ENCODE assay signal across 9 mouse cellular contexts in genomic region chr2:38424976-38425375, GRCm38 (mm10).
DNase-seq lines count a peak whose midpoint lies in the region; ATAC-seq and TF ChIP-seq lines count a peak whose summit lies in the region.
"Had no signal": no experiment of that assay in that cellular context is flagged by ENCODE, and none has a peak within 500 bp of the region (broad histone marks: within the 10 kb centered on the region; RNA-seq: fewer than 3 reads in every experiment).

No protein-coding gene starts in this region.

- no peak overlapping the region for H3K9ac ChIP-seq in stomach, embryonic 15.5 days
- H3K9ac ChIP-seq in stomach, postnatal 0 days (ENCODE audit: low read length): no peak overlapping the region
- H3K9ac ChIP-seq in forebrain, postnatal 0 days: peak overlapping the region; percentile 43; the same call in 1 of the 2 replicates
- no peak overlapping the region for H3K9ac ChIP-seq in limb, embryonic 15.5 days
- H3K9ac ChIP-seq: lung, embryonic 15.5 days had no signal

- DNase-seq in stomach, postnatal 0 days (ENCODE audit: low spot score): no peak
- peak; percentile 11 for DNase-seq in forebrain, postnatal 0 days
- DNase-seq in thymus, postnatal 10 days (ENCODE audit: low spot score in 2 of 2): no peak
- no peak for DNase-seq in layer of hippocampus, postnatal 36 days
- no peak for DNase-seq in right cerebral cortex, postnatal 36 days (ENCODE audit: low spot score in 2 of 2)

- no peak overlapping the region for H3K27ac ChIP-seq in stomach, embryonic 15.5 days
- no peak overlapping the region for H3K27ac ChIP-seq in stomach, postnatal 0 days (replicated peaks)
- H3K27ac ChIP-seq in forebrain, postnatal 0 days (ENCODE audit: low read depth, low read length): peak overlapping the region; percentile 50; the same call in 1 of the 2 replicates
- H3K27ac ChIP-seq in limb, embryonic 15.5 days: no peak overlapping the region
- H3K27ac ChIP-seq: lung, embryonic 15.5 days had no signal

- no peak for TF ChIP-seq EP300 in stomach, postnatal 0 days (optimal IDR thresholded peaks at IDR 0.05)

- no peaks in the 10 kb centered on the region for H3K36me3 ChIP-seq in stomach, embryonic 15.5 days
- H3K36me3 ChIP-seq in stomach, postnatal 0 days (ENCODE audit: control insufficient read depth, insufficient read depth, low read length): no peaks in the 10 kb centered on the region
- no peaks in the 10 kb centered on the region for H3K36me3 ChIP-seq in forebrain, postnatal 0 days (ENCODE audit: insufficient read depth)
- no peaks in the 10 kb centered on the region for H3K36me3 ChIP-seq in limb, embryonic 15.5 days
- H3K36me3 ChIP-seq: lung, embryonic 15.5 days had no signal

- H3K4me2 ChIP-seq in stomach, embryonic 15.5 days: peak overlapping the region; percentile 30; the same call in 1 of the 2 replicates
- no peak overlapping the region for H3K4me2 ChIP-seq in stomach, postnatal 0 days (replicated peaks; ENCODE audit: low read depth)
- peak overlapping the region; percentile 39 for H3K4me2 ChIP-seq in forebrain, postnatal 0 days (ENCODE audit: low read depth)
- peak overlapping the region; percentile 26; the same call in 1 of the 2 replicates for H3K4me2 ChIP-seq in limb, embryonic 15.5 days
- H3K4me2 ChIP-seq: lung, embryonic 15.5 days had no signal

- TF ChIP-seq CTCF in stomach, postnatal 0 days (IDR thresholded peaks at IDR 0.05; ENCODE audit: low read depth): no peak
- no peak for TF ChIP-seq CTCF in forebrain, postnatal 0 days (IDR thresholded peaks at IDR 0.05; ENCODE audit: low read depth)

- ATAC-seq in stomach, embryonic 15.5 days (ENCODE audit: insufficient read depth, low FRiP score, low read depth): no peak
- ATAC-seq in stomach, postnatal 0 days (ENCODE audit: low FRiP score, low TSS enrichment): no peak
- ATAC-seq in forebrain, postnatal 0 days: peak; percentile 6; the same call in 1 of the 2 replicates
- 0 out of 2 replicates have a peak, but pooled peaks have one; percentile 26 for ATAC-seq in limb, embryonic 15.5 days (ENCODE audit: insufficient number of reproducible peaks, low FRiP score, low TSS enrichment, low read depth)
- ATAC-seq: intestine, postnatal 0 days had no signal

- no peaks in the 10 kb centered on the region for H3K27me3 ChIP-seq in stomach, embryonic 15.5 days (replicated peaks)
- H3K27me3 ChIP-seq in stomach, postnatal 0 days (ENCODE audit: control insufficient read depth, insufficient read depth, low read length): no peaks in the 10 kb centered on the region
- H3K27me3 ChIP-seq in forebrain, postnatal 0 days (ENCODE audit: insufficient read depth, low read length): no peaks in the 10 kb centered on the region
- H3K27me3 ChIP-seq in limb, embryonic 15.5 days: no peaks in the 10 kb centered on the region
- H3K27me3 ChIP-seq: lung, embryonic 15.5 days had no signal

- no peak overlapping the region for H3K4me3 ChIP-seq in stomach, embryonic 15.5 days (replicated peaks)
- no peak overlapping the region for H3K4me3 ChIP-seq in stomach, postnatal 0 days (ENCODE audit: low read depth, low read length)
- peak overlapping the region; percentile 20; the same call in 1 of the 2 replicates for H3K4me3 ChIP-seq in forebrain, postnatal 0 days (ENCODE audit: low read depth, low read length)
- no peak overlapping the region for H3K4me3 ChIP-seq in limb, embryonic 15.5 days
- H3K4me3 ChIP-seq: lung, embryonic 15.5 days had no signal

- 0 out of 2 replicates have a peak, but pooled peaks cover 11% of the 10 kb centered on the region for H3K4me1 ChIP-seq in stomach, embryonic 15.5 days
- no peaks in the 10 kb centered on the region for H3K4me1 ChIP-seq in stomach, postnatal 0 days (replicated peaks; ENCODE audit: control insufficient read depth, insufficient read depth)
- H3K4me1 ChIP-seq in forebrain, postnatal 0 days (ENCODE audit: insufficient read depth): no peaks in the 10 kb centered on the region
- H3K4me1 ChIP-seq in limb, embryonic 15.5 days: peaks cover 16% of the 10 kb centered on the region

- H3K9me3 ChIP-seq in stomach, embryonic 15.5 days: no peaks in the 10 kb centered on the region
- H3K9me3 ChIP-seq in stomach, postnatal 0 days (ENCODE audit: control insufficient read depth, low read length): no peaks in the 10 kb centered on the region
- H3K9me3 ChIP-seq in forebrain, postnatal 0 days (ENCODE audit: low read length): no peaks in the 10 kb centered on the region
- H3K9me3 ChIP-seq in limb, embryonic 15.5 days: no peaks in the 10 kb centered on the region
- H3K9me3 ChIP-seq: lung, embryonic 15.5 days had no signal

- 38% methylated on average over 9 of the region's 9 CpGs for WGBS in stomach, embryonic 15.5 days
- 36% methylated on average over 9 of the region's 9 CpGs for WGBS in stomach, postnatal 0 days
- 20% methylated on average over 9 of the region's 9 CpGs for WGBS in forebrain, postnatal 0 days
- WGBS in limb, embryonic 15.5 days: 30% methylated on average over 9 of the region's 9 CpGs

Comparison
In these comparisons a context has a peak if more than half of its experiments do, and no peak if none do; other contexts are left out.
1. ATAC-seq: peak in forebrain, postnatal 0 days (single experiment) and limb, embryonic 15.5 days (single experiment); none in stomach, embryonic 15.5 days (single experiment) and stomach, postnatal 0 days (single experiment).